Mouse (Mus musculus): Measurements from ENCODE around the gene Pax6.

DNA sequence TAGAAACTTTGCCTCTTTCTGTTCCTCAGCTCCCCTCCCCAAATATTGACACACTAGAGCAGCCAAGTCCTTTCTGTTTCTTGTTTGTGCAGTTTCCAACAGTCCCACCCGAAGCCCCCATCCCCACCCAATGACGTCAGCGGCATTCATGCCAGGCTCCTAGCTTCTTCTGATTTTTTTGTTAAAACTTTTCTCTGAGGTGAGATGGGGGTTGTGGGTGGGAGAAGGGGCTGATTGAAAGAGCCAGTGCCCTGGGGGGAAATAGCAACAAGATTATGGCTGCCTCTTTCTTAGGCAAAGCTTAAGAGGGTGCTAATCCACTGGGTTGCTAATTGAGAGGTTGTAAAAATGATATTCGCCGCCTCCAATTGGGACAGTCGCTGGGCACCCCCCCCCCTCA lies 4.4 kb downstream of the Pax6 start:
- no peak for TF ChIP-seq EP300 (IDR thresholded peaks at IDR 0.05; ENCODE audit: low read depth)
- TF ChIP-seq CTCF (IDR thresholded peaks at IDR 0.05; ENCODE audit: low read depth), result no peak

Measured in liver, embryonic 14.5 days (tissue).